Mouse (Mus musculus): ENCODE data around the gene Cnst.

- no peak for TF ChIP-seq CTCF (IDR thresholded peaks at IDR 0.05; ENCODE audit: borderline replicate concordance, control insufficient read depth, extremely low read depth, insufficient read depth, low read length, poor library complexity)
- no peak for TF ChIP-seq POLR2A (IDR thresholded peaks at IDR 0.05; ENCODE audit: control insufficient read depth, extremely low read depth, insufficient read depth, low read length, poor library complexity)
Measured at GRCm38 (mm10) chr1:179642726-179643125, 96.6 kb downstream of the Cnst start.

All from thymus, adult 2 months (tissue).